Mouse (Mus musculus): ENCODE results near the gene AL732309.1.

- TF ChIP-seq POLR2A (IDR thresholded peaks at IDR 0.05; ENCODE audit: extremely low read depth, insufficient read depth, low read length), result no peak
- no peak for TF ChIP-seq CTCF (IDR thresholded peaks at IDR 0.05; ENCODE audit: extremely low read depth, insufficient read depth, low read length)
Measured at GRCm38 (mm10) chr2:25241438-25241775, 5.3 kb downstream of the AL732309.1 start.

Measured in cortical plate, adult 2 months (tissue).